Mouse (Mus musculus) embryonic facial prominence, embryonic 12.5 days (tissue): ENCODE data around the gene Nup214. TPM values are rescaled to one million over a fixed set of nuclear protein-coding genes. Genes with fewer than 3 reads are reported as not detected.

Experiments used
- ATAC-seq: fragments of 200-750 bp; cut with Nextera tagmentation; 2 replicates; pipeline ENCODE4 v1.8.0; 2017; ENCODE audit not compliant: insufficient number of reproducible peaks, insufficient read depth, low FRiP score, low TSS enrichment
- H3K27ac ChIP-seq: fragments of 300-500 bp; sonication (generic); 2 replicates; pipeline ENCODE4 v1.5.1; 2016; ENCODE audit warnings: mild to moderate bottlenecking
- H3K27me3 ChIP-seq: fragments of 300-500 bp; sonication (generic); 2 replicates; pipeline ENCODE4 v1.6.1; 2016; ENCODE audit warnings: mild to moderate bottlenecking, moderate library complexity
- H3K36me3 ChIP-seq: fragments of 300-500 bp; sonication (generic); 2 replicates; pipeline ENCODE4 v1.6.1; 2016; ENCODE audit warnings: mild to moderate bottlenecking
- H3K4me1 ChIP-seq: fragments of 300-500 bp; sonication (generic); 2 replicates; pipeline ENCODE4 v1.6.1; 2016
- H3K4me2 ChIP-seq: fragments of 300-500 bp; sonication (generic); replicated peaks from 2 replicates; pipeline ENCODE4 v1.6.1; 2016; ENCODE audit warnings: mild to moderate bottlenecking, moderate library complexity
- H3K4me3 ChIP-seq: fragments of 300-500 bp; sonication (generic); 2 replicates; pipeline ENCODE4 v1.5.1; 2016; ENCODE audit warnings: mild to moderate bottlenecking
- H3K9ac ChIP-seq: fragments of 300-500 bp; sonication (generic); 2 replicates; pipeline ENCODE4 v1.6.1; 2016; ENCODE audit warnings: mild to moderate bottlenecking, moderate library complexity
- H3K9me3 ChIP-seq: fragments of 300-500 bp; sonication (generic); 2 replicates; pipeline ENCODE4 v1.6.1; 2016; ENCODE audit warnings: mild to moderate bottlenecking, moderate library complexity
- WGBS: fragments of 180-500 bp; shearing (Covaris S2); methylation state at CpG from one replicate; pipeline ENCODE4 v1.1.7; 2016; 5-methylcytosine and 5-hydroxymethylcytosine counted together
- polyA plus RNA-seq: library from polyadenylated mRNA; unstranded; fragments of >200 nt; fragmentation: Nextera tagmentation; extraction: Ambion mirVana; gene quantifications from 2 replicates; pipeline ENCODE4 v1.2.1, GENCODE M21; 2016

Nup214 gene
- polyA plus RNA-seq = 81.1 and 82.9 TPM in 2 replicates

- Histone ChIP-seq H3K27ac (peak within 1 kb of the TSS; percentile 56), H3K9me3 (no peaks in the 10 kb centered on the region), H3K27me3 (no peaks in the 10 kb centered on the region), H3K9ac (peak within 1 kb of the TSS; percentile 95), H3K36me3 (peaks cover 56% of the 10 kb centered on the region), H3K4me1 (peaks cover 12% of the 10 kb centered on the region), H3K4me2 (peak within 1 kb of the TSS; percentile 85), H3K4me3 (peak within 1 kb of the TSS; percentile 97)
- peak; percentile 99 for ATAC-seq
- WGBS = under 1% methylated on average over 60 of the region's 60 CpGs
Measured at GRCm38 (mm10) chr2:31974141-31974808, at the start of gene Nup214. Nup214 (plus strand) TSS chr2:31974436.

DNA sequence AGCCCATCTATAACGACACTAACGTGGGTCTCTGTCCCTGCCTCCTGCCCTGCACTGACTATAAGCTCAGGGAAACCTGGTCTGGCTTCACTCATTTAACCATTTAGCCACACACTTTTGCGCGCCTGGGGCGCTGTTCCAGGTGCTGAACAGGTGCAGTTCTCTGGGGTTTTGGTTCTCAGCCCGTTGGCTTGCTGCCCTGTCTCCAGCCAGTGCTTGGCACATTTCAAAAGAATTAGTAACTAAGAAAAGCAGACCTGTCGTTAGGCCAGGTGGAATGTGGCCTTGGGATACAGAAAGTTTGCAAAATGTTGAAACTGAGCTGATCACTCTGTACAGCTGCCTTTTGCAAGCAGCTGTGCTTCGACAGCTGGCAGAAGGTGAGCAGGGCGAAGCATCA, 49.4 kb upstream of the Nup214 start:
- Histone ChIP-seq H3K36me3 (no peaks in the 10 kb centered on the region), H3K9me3 (no peaks in the 10 kb centered on the region), H3K4me3 (no peak overlapping the region), H3K27ac (no peak overlapping the region), H3K4me2 (no peak overlapping the region), H3K27me3 (no peaks in the 10 kb centered on the region), H3K4me1 (no peaks in the 10 kb centered on the region), H3K9ac (no peak overlapping the region)
- 27% methylated on average over 9 of the region's 9 CpGs for WGBS
- ATAC-seq = no peak

- no peaks in the 10 kb centered on the region for H3K36me3 ChIP-seq
- H3K27me3 ChIP-seq = no peaks in the 10 kb centered on the region
- no peak overlapping the region for H3K27ac ChIP-seq
- no peak overlapping the region for H3K4me2 ChIP-seq
- 63% methylated on average over 4 of the region's 4 CpGs for WGBS
- H3K9ac ChIP-seq = no peak overlapping the region
- H3K4me1 ChIP-seq = no peaks in the 10 kb centered on the region
- no peaks in the 10 kb centered on the region for H3K9me3 ChIP-seq
- H3K4me3 ChIP-seq = no peak overlapping the region
- no peak for ATAC-seq
Measured at GRCm38 (mm10) chr2:31925936-31926335, 48.3 kb upstream of the Nup214 start.

GRCm38 (mm10) chr2:31929664-31930063, 44.6 kb upstream of the Nup214 start:
- no peaks in the 10 kb centered on the region for H3K36me3 ChIP-seq
- no peak for ATAC-seq
- H3K4me3 ChIP-seq = no peak overlapping the region
- no peak overlapping the region for H3K4me2 ChIP-seq
- 71% methylated on average over 3 of the region's 3 CpGs for WGBS
- H3K27me3 ChIP-seq = no peaks in the 10 kb centered on the region
- H3K27ac ChIP-seq = no peak overlapping the region
- no peaks in the 10 kb centered on the region for H3K9me3 ChIP-seq
- no peaks in the 10 kb centered on the region for H3K4me1 ChIP-seq
- no peak overlapping the region for H3K9ac ChIP-seq

DNA sequence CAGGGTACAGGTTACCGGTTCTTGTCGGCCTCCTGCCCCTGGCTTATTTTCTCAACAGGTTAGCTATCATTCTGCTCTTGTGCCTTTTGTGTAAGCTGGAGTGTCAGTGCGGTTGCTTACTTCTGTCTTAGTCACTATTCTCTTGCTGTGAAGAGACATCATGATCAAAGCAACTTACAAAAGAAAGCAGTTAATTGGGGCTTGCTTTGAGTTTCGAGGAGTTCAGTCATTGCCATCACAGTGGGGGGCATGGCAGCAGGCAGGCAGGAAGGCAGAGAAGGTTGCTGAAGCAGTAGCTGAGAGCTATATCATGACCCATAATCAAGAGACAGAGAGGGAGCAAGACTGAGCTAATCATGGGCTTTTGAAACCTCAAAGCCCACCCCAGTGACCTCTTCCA, 39.7 kb upstream of the Nup214 start:
- WGBS = 48% methylated on average over 4 of the region's 4 CpGs
- H3K9ac ChIP-seq = no peak overlapping the region
- no peak overlapping the region for H3K4me2 ChIP-seq
- no peaks in the 10 kb centered on the region for H3K36me3 ChIP-seq
- H3K4me3 ChIP-seq = no peak overlapping the region
- no peaks in the 10 kb centered on the region for H3K9me3 ChIP-seq
- no peaks in the 10 kb centered on the region for H3K4me1 ChIP-seq
- no peak for ATAC-seq
- no peaks in the 10 kb centered on the region for H3K27me3 ChIP-seq
- no peak overlapping the region for H3K27ac ChIP-seq

DNA sequence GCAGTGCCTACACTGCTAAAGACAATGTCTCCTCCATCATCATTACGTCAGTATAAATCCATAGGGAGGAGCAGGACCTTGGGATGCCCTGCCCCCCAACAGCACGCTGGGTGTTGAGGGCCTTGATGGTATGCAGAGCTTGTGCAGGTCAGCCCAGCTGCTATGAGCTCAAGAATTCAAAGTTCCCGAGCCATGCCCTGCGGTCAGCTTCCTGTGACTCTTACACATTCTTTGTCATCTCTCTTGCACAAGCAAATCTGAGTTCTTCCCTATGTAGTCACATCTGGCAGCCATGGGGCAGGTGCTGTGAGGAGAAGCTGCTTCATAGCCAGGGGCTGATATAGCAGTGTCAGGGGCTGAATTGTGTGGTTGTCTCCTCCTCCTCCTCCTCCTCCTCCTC, 39.2 kb upstream of the Nup214 start:
- Histone ChIP-seq H3K9ac (no peak overlapping the region), H3K27ac (no peak overlapping the region), H3K4me2 (no peak overlapping the region), H3K27me3 (no peaks in the 10 kb centered on the region), H3K4me3 (no peak overlapping the region), H3K36me3 (no peaks in the 10 kb centered on the region), H3K4me1 (no peaks in the 10 kb centered on the region), H3K9me3 (no peaks in the 10 kb centered on the region)
- WGBS = 46% methylated on average over 4 of the region's 4 CpGs
- no peak for ATAC-seq

DNA sequence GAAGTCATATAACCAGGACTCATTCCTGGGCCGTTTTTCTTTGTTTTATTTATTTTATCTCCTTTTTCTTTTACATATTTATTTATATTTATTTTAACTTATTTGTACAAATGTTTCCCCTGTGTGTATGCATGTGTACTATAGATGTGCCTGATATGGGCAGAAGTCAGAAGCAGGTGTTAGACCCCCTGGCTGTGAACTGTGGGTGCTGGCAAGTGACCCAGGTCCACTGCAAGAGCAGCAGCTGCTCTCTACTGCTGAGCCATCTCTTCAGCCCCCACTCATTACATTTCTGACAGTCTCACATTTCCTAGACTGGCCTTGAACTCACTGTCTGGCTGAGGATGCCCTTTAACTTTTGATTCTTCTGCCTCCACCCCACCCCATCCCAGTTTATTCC, 35.9 kb upstream of the Nup214 start:
- Histone ChIP-seq H3K27me3 (no peaks in the 10 kb centered on the region), H3K9me3 (no peaks in the 10 kb centered on the region), H3K4me2 (no peak overlapping the region), H3K4me3 (no peak overlapping the region), H3K27ac (no peak overlapping the region), H3K9ac (no peak overlapping the region), H3K36me3 (no peaks in the 10 kb centered on the region), H3K4me1 (no peaks in the 10 kb centered on the region)
- WGBS = 79% methylated on average over 1 of the region's 1 CpGs
- ATAC-seq = no peak

DNA sequence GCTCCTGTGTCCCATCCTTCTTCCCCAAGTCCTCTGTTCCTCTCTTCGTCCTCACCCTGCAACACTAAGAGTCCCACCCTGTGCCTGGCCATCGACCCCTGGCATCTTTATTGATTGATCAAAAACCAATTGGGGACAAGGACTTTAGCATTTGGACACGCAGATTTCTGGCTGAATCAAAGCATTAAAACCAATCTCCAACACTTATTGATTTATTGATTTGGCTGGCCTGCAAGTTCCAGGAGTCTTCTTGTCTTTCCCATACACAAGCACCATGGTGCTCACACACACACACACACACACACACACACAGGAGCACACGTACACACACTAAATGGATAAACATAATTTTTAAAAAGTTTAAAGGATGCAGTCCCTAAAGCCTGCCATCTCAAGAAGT, 31.2 kb upstream of the Nup214 start:
- Histone ChIP-seq H3K4me2 (no peak overlapping the region), H3K9me3 (no peaks in the 10 kb centered on the region), H3K9ac (no peak overlapping the region), H3K36me3 (no peaks in the 10 kb centered on the region), H3K27me3 (0 out of 2 replicates have a peak, but pooled peaks cover 5% of the 10 kb centered on the region), H3K4me3 (no peak overlapping the region), H3K4me1 (no peaks in the 10 kb centered on the region), H3K27ac (no peak overlapping the region)
- ATAC-seq = no peak
- WGBS = 74% methylated on average over 4 of the region's 4 CpGs

GRCm38 (mm10) chr2:31945580-31945979, 28.7 kb upstream of the Nup214 start:
- Histone ChIP-seq H3K27me3 (0 out of 2 replicates have a peak, but pooled peaks cover 5% of the 10 kb centered on the region), H3K4me2 (no peak overlapping the region), H3K4me3 (no peak overlapping the region), H3K9me3 (no peaks in the 10 kb centered on the region), H3K27ac (no peak overlapping the region), H3K36me3 (no peaks in the 10 kb centered on the region), H3K4me1 (no peaks in the 10 kb centered on the region), H3K9ac (no peak overlapping the region)
- 71% methylated on average over 2 of the region's 2 CpGs for WGBS
- ATAC-seq = no peak

DNA sequence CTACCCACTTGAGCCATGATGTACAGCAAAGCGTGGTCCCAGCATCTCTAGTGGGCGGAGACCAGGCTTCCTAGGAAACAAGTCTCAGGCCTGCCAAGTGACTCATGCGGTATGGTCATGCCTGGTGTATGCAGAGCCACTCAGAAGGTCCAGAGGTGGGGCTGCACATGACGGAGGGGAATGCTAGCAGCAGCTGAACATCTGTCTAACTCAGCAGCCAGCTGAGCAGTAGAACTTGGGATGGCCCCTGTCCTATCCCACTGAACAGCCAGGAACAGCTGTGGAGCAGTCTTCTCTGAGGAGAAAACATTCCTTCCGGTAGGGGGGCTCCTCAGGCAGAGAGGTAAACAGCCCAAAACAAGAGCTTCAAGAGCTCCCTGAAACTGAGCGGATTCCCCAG, 25.8 kb upstream of the Nup214 start:
- H3K4me1 ChIP-seq = peaks cover 17% of the 10 kb centered on the region

GRCm38 (mm10) chr2:31948801-31949200, 25.4 kb upstream of the Nup214 start:
- no peak for ATAC-seq
- WGBS = 69% methylated on average over 6 of the region's 6 CpGs
- Histone ChIP-seq H3K27me3 (0 out of 2 replicates have a peak, but pooled peaks cover 5% of the 10 kb centered on the region), H3K9me3 (no peaks in the 10 kb centered on the region), H3K36me3 (no peaks in the 10 kb centered on the region), H3K4me2 (no peak overlapping the region), H3K9ac (no peak overlapping the region), H3K4me1 (peaks cover 17% of the 10 kb centered on the region), H3K4me3 (no peak overlapping the region), H3K27ac (no peak overlapping the region)

More for the DNA sequence above, 25.8 kb upstream of the Nup214 start:
- Histone ChIP-seq H3K4me2 (no peak overlapping the region), H3K27ac (no peak overlapping the region), H3K36me3 (no peaks in the 10 kb centered on the region), H3K9ac (no peak overlapping the region), H3K27me3 (0 out of 2 replicates have a peak, but pooled peaks cover 5% of the 10 kb centered on the region), H3K9me3 (no peaks in the 10 kb centered on the region), H3K4me3 (no peak overlapping the region)
- ATAC-seq = no peak
- 77% methylated on average over 6 of the region's 6 CpGs for WGBS

GRCm38 (mm10) chr2:31950058-31950871, 24.0 kb upstream of the Nup214 start, which contains the start of gene Aif1l:
Aif1l (plus strand) TSS chr2:31950139.
- H3K9ac ChIP-seq = peak within 1 kb of the TSS; percentile 79
- no peak within 1 kb of the TSS for H3K27ac ChIP-seq

More at GRCm38 (mm10) chr2:31950058-31950871, 24.0 kb upstream of the Nup214 start, which contains the start of gene Aif1l:
- H3K4me3 ChIP-seq = peak within 1 kb of the TSS; percentile 79
- peak within 1 kb of the TSS; percentile 84 for H3K4me2 ChIP-seq
- H3K4me1 ChIP-seq = peaks cover 17% of the 10 kb centered on the region
- WGBS = under 1% methylated on average over 65 of the region's 66 CpGs
- peaks cover 7% of the 10 kb centered on the region; the same call in 1 of the 2 replicates for H3K36me3 ChIP-seq
- ATAC-seq = peak; percentile 47
- no peaks in the 10 kb centered on the region for H3K9me3 ChIP-seq
- 0 out of 2 replicates have a peak, but pooled peaks cover 5% of the 10 kb centered on the region for H3K27me3 ChIP-seq
